Mouse (Mus musculus): ENCODE measurements at regions not wholly inside any gene's neighbourhood (a gene's known extent, or its start where the extent isn't known, plus 50 kb on each side); places are given as distances from the start of the nearest gene placed in this dataset.

DNA sequence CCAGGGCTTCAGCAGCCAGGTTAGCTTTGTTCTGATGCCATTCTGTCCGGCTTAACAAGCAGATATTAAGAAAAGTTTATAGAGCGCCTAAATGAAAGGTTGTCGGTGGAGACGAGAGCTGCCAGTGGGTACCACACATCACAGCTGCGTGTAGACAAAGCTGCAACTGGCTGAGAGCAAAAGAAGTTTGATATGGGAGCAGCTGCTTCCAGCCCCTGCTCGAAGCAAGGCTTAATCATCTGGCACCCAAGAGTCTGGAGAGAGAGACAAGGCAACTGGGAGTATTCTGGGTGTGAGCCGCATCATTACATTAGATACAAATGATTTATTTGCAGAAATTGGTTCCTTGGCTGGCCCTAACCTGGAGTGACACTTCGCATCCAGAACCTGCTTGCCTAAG lies 2488.7 kb upstream of the Gm7489 start:
- H3K79me2 ChIP-seq (ENCODE audit: control insufficient read depth, insufficient read depth, low read length, poor library complexity) = no peaks in the 10 kb centered on the region
- no peak for DNase-seq (ENCODE audit: low read depth, low spot score)
- H3K9ac ChIP-seq (ENCODE audit: control insufficient read depth, low read depth, low read length, poor library complexity, severe bottlenecking) = no peak overlapping the region
- H3K36me3 ChIP-seq (ENCODE audit: control insufficient read depth in 1 of 2, insufficient read depth in 2 of 2, low read length in 2 of 2) = no peaks in the 10 kb centered on the region
- no peak overlapping the region for H3K4me3 ChIP-seq (ENCODE audit: control insufficient read depth in 1 of 2, insufficient read depth in 1 of 2, low read depth in 2 of 2, low read length in 2 of 2)
- TF ChIP-seq SMC3 (IDR thresholded peaks at IDR 0.05; ENCODE audit: low read depth, low read length) = no peak
- TF ChIP-seq MXI1 (IDR thresholded peaks at IDR 0.05; ENCODE audit: low read depth, low read length) = no peak
- no peaks in the 10 kb centered on the region for H3K27me3 ChIP-seq (ENCODE audit: control insufficient read depth in 1 of 2, insufficient read depth in 2 of 2, low read length in 2 of 2)
- H3K4me1 ChIP-seq (ENCODE audit: control insufficient read depth in 1 of 2, insufficient read depth in 2 of 2, low read length in 2 of 2) = no peaks in the 10 kb centered on the region
- H3K27ac ChIP-seq (ENCODE audit: control insufficient read depth, low read depth, low read length) = no peak overlapping the region
- no peaks in the 10 kb centered on the region for H3K9me3 ChIP-seq (replicated peaks; ENCODE audit: insufficient read depth, low read length)

DNA sequence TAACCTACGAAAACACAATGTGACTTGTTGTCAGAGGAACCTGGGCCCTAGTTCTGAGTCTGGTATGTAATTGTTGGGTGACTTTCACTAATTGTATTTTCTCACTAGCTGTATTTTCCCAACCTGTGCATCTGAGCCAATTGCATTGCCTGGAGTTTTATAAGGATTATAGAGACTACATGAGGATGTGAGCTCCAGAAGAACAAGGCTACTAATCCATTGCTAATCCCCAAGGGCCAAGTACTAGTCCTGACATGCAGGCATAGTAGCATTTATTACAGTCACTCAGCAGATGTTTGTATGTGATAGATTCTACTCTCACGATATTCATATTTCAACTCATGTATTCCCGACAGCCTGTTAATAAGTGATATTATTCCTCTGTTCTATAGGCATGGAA lies 2481.1 kb upstream of the Gm7489 start:
- no peak overlapping the region for H3K9ac ChIP-seq (ENCODE audit: control insufficient read depth, low read depth, low read length, poor library complexity, severe bottlenecking)
- H3K4me3 ChIP-seq (ENCODE audit: control insufficient read depth in 1 of 2, insufficient read depth in 1 of 2, low read depth in 2 of 2, low read length in 2 of 2) = no peak overlapping the region
- H3K27me3 ChIP-seq (ENCODE audit: control insufficient read depth in 1 of 2, insufficient read depth in 2 of 2, low read length in 2 of 2) = no peaks in the 10 kb centered on the region
- TF ChIP-seq E2F4 (IDR thresholded peaks at IDR 0.05; ENCODE audit: borderline replicate concordance, low read depth, low read length) (no peak), MYB (IDR thresholded peaks at IDR 0.05; ENCODE audit: low read depth, low read length) (no peak), ZC3H11A (IDR thresholded peaks at IDR 0.05; ENCODE audit: low read depth, low read length) (no peak), USF2 (IDR thresholded peaks at IDR 0.05; ENCODE audit: borderline replicate concordance in 1 of 2, insufficient read depth in 1 of 2, low read depth in 1 of 2, low read length in 2 of 2) (no peak), UBTF (IDR thresholded peaks at IDR 0.05; ENCODE audit: borderline replicate concordance, insufficient read depth, low read depth, low read length) (no peak), MAX (IDR thresholded peaks at IDR 0.05; ENCODE audit: low read length) (no peak), POLR2AphosphoS5 (IDR thresholded peaks at IDR 0.05; ENCODE audit: borderline replicate concordance, low read depth, low read length) (no peak), SIN3A (IDR thresholded peaks at IDR 0.05; ENCODE audit: low read length) (no peak), NELFE (IDR thresholded peaks at IDR 0.05; ENCODE audit: low read depth, low read length) (no peak), CHD2 (IDR thresholded peaks at IDR 0.05; ENCODE audit: low read length) (no peak)
- no peaks in the 10 kb centered on the region for H3K9me3 ChIP-seq (replicated peaks; ENCODE audit: insufficient read depth, low read length)
- no peak for DNase-seq (ENCODE audit: low read depth, low spot score)
- no peaks in the 10 kb centered on the region for H3K4me1 ChIP-seq (ENCODE audit: control insufficient read depth in 1 of 2, insufficient read depth in 2 of 2, low read length in 2 of 2)
- no peaks in the 10 kb centered on the region for H3K36me3 ChIP-seq (ENCODE audit: control insufficient read depth in 1 of 2, insufficient read depth in 2 of 2, low read length in 2 of 2)
- H3K27ac ChIP-seq (ENCODE audit: control insufficient read depth, low read depth, low read length) = no peak overlapping the region
- no peaks in the 10 kb centered on the region for H3K79me2 ChIP-seq (ENCODE audit: control insufficient read depth, insufficient read depth, low read length, poor library complexity)

DNA sequence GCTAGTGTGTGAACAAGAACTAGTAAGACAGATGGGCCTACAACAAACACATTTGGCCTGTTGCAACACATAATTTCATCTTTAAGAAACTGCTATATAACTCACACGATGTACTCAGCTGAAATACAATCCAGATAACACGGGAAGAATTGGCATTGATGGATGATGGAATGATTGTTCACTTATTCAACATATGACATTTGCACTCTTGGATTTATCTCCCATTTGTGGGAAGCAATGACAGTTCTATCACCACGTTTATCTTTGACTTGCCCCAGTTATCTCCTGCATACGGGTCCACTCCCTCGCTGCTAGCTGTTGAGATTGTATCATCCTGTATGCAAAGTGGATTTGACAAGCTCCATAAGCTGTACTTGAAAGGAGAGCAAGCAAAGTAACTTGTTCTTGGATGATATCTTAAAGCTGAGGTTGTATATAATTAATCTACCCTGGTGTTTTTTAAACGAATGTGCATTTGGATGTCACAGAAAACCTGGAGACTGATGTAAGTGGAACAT lies 2474.9 kb upstream of the Gm7489 start:
- Histone ChIP-seq H3K36me3 (ENCODE audit: control insufficient read depth in 1 of 2, insufficient read depth in 2 of 2, low read length in 2 of 2) (no peaks in the 10 kb centered on the region), H3K4me1 (ENCODE audit: control insufficient read depth in 1 of 2, insufficient read depth in 2 of 2, low read length in 2 of 2) (no peaks in the 10 kb centered on the region), H3K9ac (ENCODE audit: control insufficient read depth, low read depth, low read length, poor library complexity, severe bottlenecking) (no peak overlapping the region), H3K27ac (ENCODE audit: control insufficient read depth, low read depth, low read length) (no peak overlapping the region), H3K79me2 (ENCODE audit: control insufficient read depth, insufficient read depth, low read length, poor library complexity) (no peaks in the 10 kb centered on the region), H3K9me3 (replicated peaks; ENCODE audit: insufficient read depth, low read length) (no peaks in the 10 kb centered on the region), H3K27me3 (ENCODE audit: control insufficient read depth in 1 of 2, insufficient read depth in 2 of 2, low read length in 2 of 2) (no peaks in the 10 kb centered on the region), H3K4me3 (ENCODE audit: control insufficient read depth in 1 of 2, insufficient read depth in 1 of 2, low read depth in 2 of 2, low read length in 2 of 2) (no peak overlapping the region)
- TF ChIP-seq MAZ (IDR thresholded peaks at IDR 0.05; ENCODE audit: low read depth, low read length) = no peak
- DNase-seq (ENCODE audit: low read depth, low spot score) = no peak
